Mouse (Mus musculus) ES-E14 (cell line): ENCODE data around the gene Hoxb3.

Experiments
- CHD2 ChIP-seq: IDR thresholded peaks from 2 replicates; pipeline ENCODE4 v1.6.1; 2014; ENCODE audit warnings: mild to moderate bottlenecking, low read depth, low read length, inconsistent platforms
- HCFC1 ChIP-seq: IDR thresholded peaks from 2 replicates; pipeline ENCODE4 v1.6.1; 2012; ENCODE audit warnings: low read length, inconsistent platforms, borderline replicate concordance; ENCODE audit not compliant: insufficient read depth

GRCm38 (mm10) chr11:96284041-96284749 lies 38.9 kb upstream of the Hoxb3 start:
- TF ChIP-seq HCFC1 = no peak
- TF ChIP-seq CHD2 = no peak
